7 mouse cellular contexts compared by ENCODE assay signal in the genomic region with DNA sequence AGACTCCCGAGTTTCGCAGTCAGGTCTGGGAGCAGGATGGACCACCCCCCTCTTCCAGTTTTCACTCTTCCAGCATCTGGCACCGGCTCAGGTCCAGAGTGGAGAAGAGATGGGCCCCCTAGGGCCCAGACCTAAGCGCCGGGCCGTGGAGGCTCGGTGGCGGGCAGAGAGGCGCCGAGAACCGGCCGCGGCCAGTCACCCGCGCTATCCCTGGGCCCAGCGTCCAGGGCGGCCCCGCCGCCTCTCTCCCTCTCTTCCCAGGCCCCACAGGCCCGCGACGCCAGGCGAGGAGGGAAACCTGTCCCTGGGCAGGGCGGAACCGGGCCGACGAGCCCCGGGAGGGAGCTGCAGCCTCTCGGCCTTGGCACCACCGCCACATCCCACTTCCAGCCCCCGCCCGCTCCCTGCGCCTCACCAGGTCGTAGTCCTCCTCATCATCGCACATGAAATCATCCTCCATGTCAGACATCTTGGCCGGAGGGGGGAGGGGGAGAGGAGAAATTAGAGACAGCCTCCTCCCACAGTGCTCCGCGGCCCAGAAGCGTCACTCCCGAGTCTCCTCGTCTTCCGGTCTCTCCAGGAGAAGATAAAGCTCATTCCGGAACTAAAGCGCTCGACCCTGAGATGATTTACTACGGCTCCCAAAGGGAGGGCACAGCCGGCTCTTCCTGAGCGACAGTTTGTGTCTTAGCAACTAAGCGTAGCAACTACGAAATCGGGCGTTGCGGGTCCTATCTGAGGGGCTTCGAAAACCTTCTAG. TPM values are rescaled to one million over a fixed set of nuclear protein-coding genes. Genes with fewer than 3 reads are reported as not detected.
A peak's percentile ranks its signal among the peaks of the same experiment; 100 is the strongest.
DNase-seq lines count a peak whose midpoint lies in the region; ATAC-seq lines count a peak whose summit lies in the region.

A gene (plus strand): TSS at position 589 of the 760 bp plus-strand sequence.
A gene (minus strand): TSS at position 619 of the 760 bp plus-strand sequence.

- WGBS in embryonic facial prominence, embryonic 12.5 days, result under 1% methylated on average over 50 of the region's 54 CpGs
- WGBS in limb, embryonic 11.5 days, result 0% methylated on average over 42 of the region's 54 CpGs
- whole genome bisulfite sequencing in midbrain, embryonic 14.5 days, result under 1% methylated on average over 50 of the region's 54 CpGs

- H3K9ac ChIP-seq in embryonic facial prominence, embryonic 12.5 days, result peak within 1 kb of the TSS; percentile 98
- peak within 1 kb of the TSS; percentile 89 for H3K9ac ChIP-seq in limb, embryonic 11.5 days (ENCODE audit: low read length)
- peak within 1 kb of the TSS; percentile 98 for H3K9ac ChIP-seq in midbrain, embryonic 14.5 days (replicated peaks; ENCODE audit: low read length)

- peak within 1 kb of the TSS; percentile 91 for H3K27ac ChIP-seq in embryonic facial prominence, embryonic 12.5 days
- H3K27ac ChIP-seq in limb, embryonic 11.5 days (replicated peaks; ENCODE audit: low read depth, low read length), result peak within 1 kb of the TSS; percentile 36
- H3K27ac ChIP-seq in midbrain, embryonic 14.5 days (replicated peaks; ENCODE audit: low read depth, low read length), result peak within 1 kb of the TSS; percentile 88

- H3K4me1 ChIP-seq in embryonic facial prominence, embryonic 12.5 days, result 0 out of 2 replicates have a peak, but pooled peaks cover 6% of the 10 kb centered on the region
- H3K4me1 ChIP-seq in limb, embryonic 11.5 days (ENCODE audit: control insufficient read depth, insufficient read depth, low read length), result no peaks in the 10 kb centered on the region
- peaks cover 10% of the 10 kb centered on the region; the same call in 1 of the 2 replicates for H3K4me1 ChIP-seq in midbrain, embryonic 14.5 days (ENCODE audit: control insufficient read depth, insufficient read depth, low read length)

- DNase-seq in adrenal gland, postnatal 25 days, result peak; percentile 90
- DNase-seq in heart, adult 11 months, result peak; percentile 99
- peak; percentile 94 for DNase-seq in kidney, adult 18-20 months
- peak; percentile 92 for DNase-seq in limb, embryonic 11.5 days (ENCODE audit: low spot score)
- DNase-seq in midbrain, embryonic 14.5 days, result peak; percentile 98
- peak; percentile 81 to 84 for DNase-seq in spleen, adult 18-20 months

- H3K4me2 ChIP-seq in embryonic facial prominence, embryonic 12.5 days (replicated peaks), result peak within 1 kb of the TSS; percentile 61
- peak within 1 kb of the TSS; percentile 58 for H3K4me2 ChIP-seq in limb, embryonic 11.5 days (ENCODE audit: low read depth, severe bottlenecking)
- H3K4me2 ChIP-seq in midbrain, embryonic 14.5 days (ENCODE audit: low read length), result peak within 1 kb of the TSS; percentile 75

- no peaks in the 10 kb centered on the region for H3K9me3 ChIP-seq in embryonic facial prominence, embryonic 12.5 days
- H3K9me3 ChIP-seq in limb, embryonic 11.5 days (ENCODE audit: control insufficient read depth, low read length), result no peaks in the 10 kb centered on the region
- H3K9me3 ChIP-seq in midbrain, embryonic 14.5 days (ENCODE audit: control insufficient read depth, low read length), result no peaks in the 10 kb centered on the region

- H3K4me3 ChIP-seq in embryonic facial prominence, embryonic 12.5 days, result peak within 1 kb of the TSS; percentile 99
- H3K4me3 ChIP-seq in limb, embryonic 11.5 days (ENCODE audit: low read depth, low read length), result peak within 1 kb of the TSS; percentile 71
- H3K4me3 ChIP-seq in midbrain, embryonic 14.5 days (replicated peaks; ENCODE audit: low read depth, low read length), result peak within 1 kb of the TSS; percentile 98

- no peaks in the 10 kb centered on the region for H3K36me3 ChIP-seq in embryonic facial prominence, embryonic 12.5 days
- H3K36me3 ChIP-seq in limb, embryonic 11.5 days (ENCODE audit: control insufficient read depth, insufficient read depth, low read length), result no peaks in the 10 kb centered on the region
- no peaks in the 10 kb centered on the region for H3K36me3 ChIP-seq in midbrain, embryonic 14.5 days (ENCODE audit: control insufficient read depth, insufficient read depth, low read length)

- ATAC-seq in embryonic facial prominence, embryonic 12.5 days (ENCODE audit: insufficient number of reproducible peaks, insufficient read depth, low FRiP score, low TSS enrichment), result peak; percentile 98
- ATAC-seq in limb, embryonic 11.5 days (ENCODE audit: insufficient number of reproducible peaks, low FRiP score, low TSS enrichment, low read depth), result peak; percentile 97
- ATAC-seq in midbrain, embryonic 14.5 days (ENCODE audit: low FRiP score, low TSS enrichment), result peak; percentile 99

- H3K27me3 ChIP-seq in embryonic facial prominence, embryonic 12.5 days, result no peaks in the 10 kb centered on the region
- no peaks in the 10 kb centered on the region for H3K27me3 ChIP-seq in limb, embryonic 11.5 days (ENCODE audit: control insufficient read depth, insufficient read depth, low read length)
- no peaks in the 10 kb centered on the region for H3K27me3 ChIP-seq in midbrain, embryonic 14.5 days (ENCODE audit: control insufficient read depth, insufficient read depth, low read length)

RNA-seq across cellular contexts. Expression of the first gene that starts in this region (rescaled TPM):
- total RNA-seq in adrenal gland, postnatal 25 days (2021), result 77.6 and 102 TPM in 2 replicates
- polyA plus RNA-seq in embryonic facial prominence, embryonic 12.5 days (2016; fragmentation: Nextera tagmentation; extraction: Ambion mirVana), result 40.3 and 41.3 TPM in 2 replicates
- 35.4 and 38.7 TPM in 2 replicates for polyA plus RNA-seq in limb, embryonic 11.5 days (2014; fragmentation: Nextera tagmentation; extraction: Ambion mirVana)
- polyA plus RNA-seq in midbrain, embryonic 14.5 days (2014; fragmentation: Nextera tagmentation; extraction: Ambion mirVana), result 28.4 and 29.6 TPM in 2 replicates

RNA-seq across cellular contexts. Expression of the second gene that starts in this region (rescaled TPM):
- total RNA-seq in adrenal gland, postnatal 25 days (2021), result 128 and 139 TPM in 2 replicates
- 86.3 and 93.1 TPM in 2 replicates for polyA plus RNA-seq in embryonic facial prominence, embryonic 12.5 days (2016; fragmentation: Nextera tagmentation; extraction: Ambion mirVana)
- 106 and 111 TPM in 2 replicates for polyA plus RNA-seq in limb, embryonic 11.5 days (2014; fragmentation: Nextera tagmentation; extraction: Ambion mirVana)
- 68.4 and 82.8 TPM in 2 replicates for polyA plus RNA-seq in midbrain, embryonic 14.5 days (2014; fragmentation: Nextera tagmentation; extraction: Ambion mirVana)

Comparison
In these comparisons a context has a peak if more than half of its experiments do, and no peak if none do; other contexts are left out.
1. Peak in every context shown above with its lines: DNase-seq, ATAC-seq, H3K4me3 ChIP-seq and H3K27ac ChIP-seq.
2. H3K27ac ChIP-seq: peak in every context shown above with its lines; median percentile 91 in embryonic facial prominence, embryonic 12.5 days; 88 in midbrain, embryonic 14.5 days; 36 in limb, embryonic 11.5 days.